Mouse (Mus musculus) G1E (cell line): ENCODE measurements at regions not wholly inside any gene's neighbourhood (a gene's known extent, or its start where the extent isn't known, plus 50 kb on each side); places are given as distances from the start of the nearest gene placed in this dataset.
"Not testable (repeated sequence)": the region's sequence is repeated elsewhere in the genome, so short reads cannot be mapped to it uniquely, and the experiment has no call there.

Experiments used
- ATAC-seq: 2 replicates; pipeline ENCODE4 v1.8.0; 2016; ENCODE audit warnings: mild to moderate bottlenecking; ENCODE audit not compliant: insufficient number of reproducible peaks, poor library complexity, low FRiP score, severe bottlenecking; ENCODE audit errors: extremely low read depth
- DNase-seq: peaks from one replicate; pipeline ENCODE4 v3.0.0; 2012; ENCODE audit warnings: low spot score
- H3K27me3 ChIP-seq: 2 replicates; pipeline ENCODE4 v1.6.1; 2012; ENCODE audit warnings: mild to moderate bottlenecking, low read length, inconsistent platforms; ENCODE audit not compliant: insufficient read depth
- H3K36me3 ChIP-seq: replicated peaks from 2 replicates; pipeline ENCODE3; 2012; ENCODE audit warnings: mild to moderate bottlenecking, inconsistent platforms
- H3K4me1 ChIP-seq: 2 replicates; pipeline ENCODE4 v1.6.1; 2012; ENCODE audit warnings: low read depth, low read length, inconsistent platforms, mixed read lengths; ENCODE audit not compliant: insufficient read depth
- H3K4me3 ChIP-seq: 2 replicates; pipeline ENCODE4 v1.5.1; 2012; ENCODE audit warnings: low read depth, mild to moderate bottlenecking, inconsistent platforms, low read length, moderate library complexity, mixed read lengths
- H3K9me3 ChIP-seq: replicated peaks from 2 replicates; pipeline ENCODE4 v1.6.1; 2012; ENCODE audit warnings: inconsistent platforms
- CTCF ChIP-seq: IDR thresholded peaks from 2 replicates; pipeline ENCODE4 v1.5.1; 2012; ENCODE audit warnings: low read depth, low read length, inconsistent platforms, mixed read lengths
- GATA1 ChIP-seq: IDR thresholded peaks from 2 replicates; pipeline ENCODE4 v1.6.1; 2012; ENCODE audit warnings: borderline replicate concordance, low read length, inconsistent platforms, mixed read lengths
- GATA2 ChIP-seq: IDR thresholded peaks from 2 replicates; pipeline ENCODE4 v1.6.1; 2012; ENCODE audit warnings: low read depth, low read length, inconsistent platforms, borderline replicate concordance
- POLR2AphosphoS5 ChIP-seq: IDR thresholded peaks from 2 replicates; pipeline ENCODE4 v1.6.1; 2012; ENCODE audit warnings: low read depth, low read length, inconsistent platforms; ENCODE audit not compliant: insufficient replicate concordance
- TAL1 ChIP-seq: conservative IDR thresholded peaks from 2 replicates; pipeline ENCODE4 v1.6.1; 2012; ENCODE audit warnings: low read depth, low read length, inconsistent platforms, mixed read lengths

DNA sequence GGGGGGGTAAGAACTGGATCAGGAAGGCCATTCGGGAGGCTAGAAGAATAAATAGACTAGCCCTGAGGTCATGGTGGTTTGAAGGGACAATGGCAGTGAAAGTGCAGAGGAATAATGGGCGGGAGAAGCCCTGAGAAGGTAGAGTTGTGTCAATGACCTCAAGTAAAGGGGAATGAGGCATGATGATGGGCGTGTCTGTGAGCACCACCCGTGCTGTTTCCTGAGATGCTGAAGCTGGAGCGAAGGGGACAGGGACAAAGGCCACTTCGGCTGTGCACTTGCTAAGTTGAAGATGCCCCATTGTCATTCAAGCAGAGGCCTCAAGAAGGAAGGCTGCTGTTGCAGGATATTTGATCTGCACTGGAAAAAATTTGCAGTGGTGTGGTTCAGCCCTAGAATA is 69.5 kb downstream of the Adra2a start:
- DNase-seq (no peak), ATAC-seq (no peak)
- Histone ChIP-seq H3K4me1 (peaks cover 13% of the 10 kb centered on the region), H3K9me3 (no peaks in the 10 kb centered on the region), H3K27me3 (peaks cover 26% of the 10 kb centered on the region), H3K36me3 (no peaks in the 10 kb centered on the region), H3K4me3 (no peak overlapping the region)
- no peak for TF ChIP-seq GATA2
- TF ChIP-seq GATA1, result no peak
- no peak for TF ChIP-seq POLR2AphosphoS5
- TF ChIP-seq TAL1, result no peak
- TF ChIP-seq CTCF, result no peak

DNA sequence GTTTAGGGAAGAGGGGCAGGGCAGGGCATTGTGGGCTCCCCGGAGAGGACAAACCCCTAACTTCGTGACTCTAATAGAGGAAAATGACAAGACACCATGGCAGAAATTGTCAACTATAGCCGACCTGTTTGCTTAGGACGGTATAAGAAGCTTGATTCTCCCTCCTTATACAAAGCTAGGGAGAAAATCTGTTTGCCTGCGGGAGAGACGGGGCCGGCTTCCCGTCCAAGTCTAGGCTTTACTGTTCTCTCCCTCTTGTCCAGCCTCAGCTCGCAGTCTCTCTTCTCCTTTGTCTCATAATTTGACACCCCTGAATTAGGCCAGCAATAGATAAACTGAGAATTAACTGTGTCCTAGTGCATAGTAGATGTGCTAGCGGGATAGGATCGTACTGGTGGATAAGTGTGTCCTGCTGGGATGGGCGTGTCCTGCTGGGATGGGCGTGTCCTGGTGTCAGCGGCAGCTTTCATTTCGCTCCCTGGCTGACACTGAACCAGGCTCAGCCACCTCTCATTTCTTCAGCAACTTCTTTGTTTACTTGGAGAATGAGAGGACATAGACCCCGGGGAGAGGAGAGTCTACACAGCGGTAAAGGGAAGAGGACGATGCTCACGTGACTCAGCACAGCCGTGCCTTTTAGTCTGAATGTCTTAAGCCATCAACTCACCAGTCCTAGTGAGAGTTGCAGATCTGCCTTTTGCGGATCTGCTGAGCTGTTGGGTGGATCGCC is 70.8 kb downstream of the Adra2a start:
- Histone ChIP-seq H3K27me3 (peaks cover 29% of the 10 kb centered on the region), H3K36me3 (no peaks in the 10 kb centered on the region), H3K4me3 (peak overlapping the region; percentile 62), H3K9me3 (no peaks in the 10 kb centered on the region), H3K4me1 (peaks cover 13% of the 10 kb centered on the region)
- peak; percentile 40 for ATAC-seq
- TF ChIP-seq CTCF (no peak), GATA1 (no peak), TAL1 (no peak), GATA2 (no peak), POLR2AphosphoS5 (no peak)
- DNase-seq, result peak; percentile 14

DNA sequence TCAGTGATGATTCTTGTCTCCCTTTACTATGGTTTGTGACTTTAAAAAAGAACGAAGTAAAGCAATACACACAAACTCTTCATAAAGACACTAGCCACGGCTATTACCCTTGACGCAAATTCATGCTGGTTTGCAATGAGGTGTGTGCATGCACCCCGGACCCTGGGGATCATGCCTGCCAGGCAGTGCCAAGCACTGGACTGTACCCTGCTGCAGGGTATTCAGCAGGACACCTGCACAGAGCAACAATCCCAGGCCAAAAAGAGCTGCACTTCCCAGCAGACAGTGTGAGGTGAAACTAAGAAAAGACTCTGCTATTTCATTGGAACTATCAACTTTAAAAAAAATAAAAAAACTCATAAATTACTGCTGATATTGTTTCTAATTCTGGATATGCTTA is 71.4 kb downstream of the Adra2a start:
- peak overlapping the region; percentile 62; the same call in 1 of the 2 replicates for H3K4me3 ChIP-seq
- no peaks in the 10 kb centered on the region for H3K36me3 ChIP-seq
- DNase-seq, result no peak
- H3K9me3 ChIP-seq, result no peaks in the 10 kb centered on the region
- peaks cover 30% of the 10 kb centered on the region for H3K27me3 ChIP-seq
- ATAC-seq, result no peak
- TF ChIP-seq GATA1 (no peak), TAL1 (no peak), CTCF (no peak)
- H3K4me1 ChIP-seq, result peaks cover 13% of the 10 kb centered on the region

DNA sequence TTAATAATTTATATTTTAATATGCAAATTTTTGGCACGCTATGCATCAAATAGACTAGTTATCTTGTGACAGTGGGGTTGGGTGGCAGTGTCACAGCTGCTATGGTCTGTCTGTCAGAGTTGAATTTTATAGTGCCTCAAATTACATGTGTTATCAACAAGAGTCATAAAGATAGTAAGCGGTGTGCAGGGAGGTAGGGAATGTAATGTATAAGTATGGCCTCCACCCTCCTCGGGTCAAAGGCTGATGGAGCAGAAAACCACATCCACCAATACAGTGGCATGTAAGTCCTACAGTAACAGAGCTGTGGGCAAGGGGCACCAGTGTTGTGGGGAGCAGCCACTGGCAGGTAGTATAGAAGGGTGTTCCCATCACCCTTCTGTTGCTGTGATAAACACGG is 72.9 kb downstream of the Adra2a start:
- H3K36me3 ChIP-seq, result no peaks in the 10 kb centered on the region
- no peak for TF ChIP-seq GATA2
- no peak for TF ChIP-seq POLR2AphosphoS5
- no peak for TF ChIP-seq GATA1
- H3K4me1 ChIP-seq, result peaks cover 13% of the 10 kb centered on the region
- H3K27me3 ChIP-seq, result peaks cover 28% of the 10 kb centered on the region
- H3K9me3 ChIP-seq, result no peaks in the 10 kb centered on the region
- ATAC-seq, result no peak
- H3K4me3 ChIP-seq, result no peak overlapping the region
- no peak for DNase-seq

DNA sequence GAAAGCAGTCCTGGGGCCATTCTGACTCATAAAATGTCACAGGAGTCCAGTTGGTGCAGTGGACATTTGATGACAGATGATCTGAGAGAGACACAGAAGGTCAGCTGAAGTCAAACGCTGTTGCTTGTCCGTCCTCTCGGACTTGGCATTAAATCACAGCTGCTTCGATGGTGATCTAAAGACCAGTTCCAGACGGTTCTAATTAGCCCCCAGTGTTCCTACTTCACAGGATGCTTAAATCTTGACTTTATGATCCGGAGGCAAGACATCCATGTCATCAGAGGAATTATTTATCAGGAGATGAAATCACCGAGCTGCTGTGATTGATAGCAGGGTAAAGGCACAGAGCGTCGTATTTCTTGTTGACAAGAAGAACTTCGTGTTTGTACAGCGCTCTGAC is 73.7 kb downstream of the Adra2a start:
- ATAC-seq (no peak), DNase-seq (no peak)
- peaks cover 13% of the 10 kb centered on the region for H3K4me1 ChIP-seq
- H3K9me3 ChIP-seq, result no peaks in the 10 kb centered on the region
- no peaks in the 10 kb centered on the region for H3K36me3 ChIP-seq
- H3K27me3 ChIP-seq, result peaks cover 23% of the 10 kb centered on the region
- H3K4me3 ChIP-seq, result no peak overlapping the region
- TF ChIP-seq GATA1 (no peak), TAL1 (no peak), POLR2AphosphoS5 (no peak), GATA2 (no peak), CTCF (no peak)

DNA sequence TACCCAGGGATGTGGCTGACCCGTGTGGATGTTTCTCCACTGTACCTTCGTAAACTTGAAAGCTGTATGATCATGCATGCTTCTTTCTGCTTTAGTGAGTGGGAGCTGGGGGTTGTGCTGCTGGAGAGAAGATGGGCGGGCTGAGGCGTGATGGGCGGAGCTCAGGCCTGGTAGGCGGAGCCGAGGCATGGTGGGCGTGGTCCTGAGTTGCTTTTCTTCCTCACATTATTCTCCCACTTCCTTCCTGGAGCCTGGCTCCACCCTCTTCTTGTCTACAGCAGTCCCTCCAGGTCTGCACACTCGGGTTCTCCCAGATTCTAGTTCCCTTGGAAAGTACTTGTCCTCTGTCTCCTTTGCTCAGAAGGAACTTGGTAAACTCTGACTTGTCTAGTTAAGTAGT is 79.6 kb downstream of the Adra2a start:
- ATAC-seq (no peak), DNase-seq (no peak)
- TF ChIP-seq GATA2, result no peak
- no peak for TF ChIP-seq POLR2AphosphoS5
- no peak for TF ChIP-seq GATA1
- no peak for TF ChIP-seq CTCF
- no peak for TF ChIP-seq TAL1
- Histone ChIP-seq H3K9me3 (no peaks in the 10 kb centered on the region), H3K4me3 (no peak overlapping the region), H3K4me1 (peaks cover 4% of the 10 kb centered on the region), H3K27me3 (peaks cover 9% of the 10 kb centered on the region), H3K36me3 (no peaks in the 10 kb centered on the region)

DNA sequence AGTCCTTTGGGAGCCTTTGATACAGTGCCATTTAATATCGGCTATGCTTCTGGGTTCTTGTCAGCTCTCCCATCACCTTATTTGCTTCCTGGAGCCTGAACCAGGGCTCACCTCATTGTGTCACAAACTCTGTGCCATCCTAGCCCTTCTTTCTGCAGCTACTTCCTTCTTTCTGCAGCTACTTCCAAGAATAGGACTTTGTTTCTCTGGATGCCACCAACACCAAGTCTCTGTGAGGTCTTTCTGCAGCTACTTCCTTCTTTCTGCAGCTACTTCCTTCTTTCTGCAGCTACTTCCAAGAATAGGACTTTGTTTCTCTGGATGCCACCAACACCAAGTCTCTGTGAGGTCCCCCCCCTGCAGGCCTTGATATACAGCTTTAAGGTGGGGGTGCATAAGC is 107.8 kb downstream of the Adra2a start:
- not testable (repeated sequence) for DNase-seq, H3K4me3 ChIP-seq, H3K36me3 ChIP-seq, H3K9me3 ChIP-seq
- peaks cover 40% of the 10 kb centered on the region for H3K4me1 ChIP-seq
- peak; percentile 60; the same call in 1 of the 2 replicates for ATAC-seq
- H3K27me3 ChIP-seq, result peaks cover 29% of the 10 kb centered on the region
